Mouse (Mus musculus) forebrain, postnatal 0 days (tissue): ENCODE results near the gene Napsa. TPM values are rescaled to one million over a fixed set of nuclear protein-coding genes. Genes with fewer than 3 reads are reported as not detected.

Source experiments
- ATAC-seq: fragments of 200-750 bp; cut with Nextera tagmentation; 2 replicates; pipeline ENCODE4 v1.8.0; 2017; ENCODE audit warnings: mild to moderate bottlenecking, moderate library complexity
- DNase-seq: peaks from one replicate; pipeline ENCODE4 v3.0.0-alpha.2; 2015
- H3K27ac ChIP-seq: fragments of 300-500 bp; sonication (generic); 2 replicates; pipeline ENCODE4 v1.5.1; 2014; ENCODE audit warnings: low read depth, mild to moderate bottlenecking, antibody characterized with exemption, low read length, moderate library complexity, mixed read lengths
- H3K27me3 ChIP-seq: fragments of 300-500 bp; sonication (generic); 2 replicates; pipeline ENCODE4 v1.6.1; 2014; ENCODE audit warnings: mild to moderate bottlenecking, low read length, mixed read lengths; ENCODE audit not compliant: insufficient read depth
- H3K36me3 ChIP-seq: fragments of 300-500 bp; sonication (generic); 2 replicates; pipeline ENCODE4 v1.6.1; 2014; ENCODE audit warnings: mild to moderate bottlenecking, moderate library complexity; ENCODE audit not compliant: insufficient read depth
- H3K4me1 ChIP-seq: fragments of 300-500 bp; sonication (generic); 2 replicates; pipeline ENCODE4 v1.6.1; 2014; ENCODE audit warnings: antibody characterized with exemption; ENCODE audit not compliant: insufficient read depth
- H3K4me2 ChIP-seq: fragments of 300-500 bp; sonication (generic); 2 replicates; pipeline ENCODE4 v1.6.1; 2014; ENCODE audit warnings: low read depth, mild to moderate bottlenecking, moderate library complexity
- H3K4me3 ChIP-seq: fragments of 300-500 bp; sonication (generic); 2 replicates; pipeline ENCODE4 v1.5.1; 2014; ENCODE audit warnings: low read depth, low read length, mixed read lengths
- H3K9ac ChIP-seq: fragments of 300-500 bp; sonication (generic); 2 replicates; pipeline ENCODE4 v1.6.1; 2014; ENCODE audit warnings: mild to moderate bottlenecking
- H3K9me3 ChIP-seq: fragments of 300-500 bp; sonication (generic); 2 replicates; pipeline ENCODE4 v1.6.1; 2016; ENCODE audit warnings: low read length
- CTCF ChIP-seq: sonication (generic); IDR thresholded peaks from 2 replicates; pipeline ENCODE4 v1.5.1; 2016; ENCODE audit warnings: antibody characterized with exemption, control low read depth, low read depth
- WGBS: fragments of 180-500 bp; shearing (Covaris S2); extraction: QIAGEN DNeasy Blood & Tissue Kit; methylation state at CpG from one replicate; pipeline ENCODE4 v1.1.7; 2014; 5-methylcytosine and 5-hydroxymethylcytosine counted together
- polyA plus RNA-seq: library from polyadenylated mRNA; unstranded; fragments of >200 nt; fragmentation: Nextera tagmentation; extraction: Ambion mirVana; gene quantifications from 2 replicates; pipeline ENCODE4 v1.2.1, GENCODE M21; 2015
- total RNA-seq: library from RNA; depleted of rRNA; stranded (reverse); fragments of >200 nt; gene quantifications from 2 replicates; pipeline ENCODE4 v1.2.3, GENCODE M21; 2014

Napsa gene
- total and polyA plus RNA-seq, 2 experiments from 2014 or later: 0.24 to 0.71 TPM

- Histone ChIP-seq H3K4me1 (no peaks in the 10 kb centered on the region), H3K27ac (no peak overlapping the region), H3K36me3 (peaks cover 21% of the 10 kb centered on the region), H3K9ac (no peak overlapping the region), H3K9me3 (no peaks in the 10 kb centered on the region), H3K4me2 (no peak overlapping the region), H3K27me3 (no peaks in the 10 kb centered on the region), H3K4me3 (no peak overlapping the region)
- WGBS: 95% methylated on average over 11 of the region's 11 CpGs
- no peak for TF ChIP-seq CTCF
- no peak for DNase-seq
- no peak for ATAC-seq
Observed at GRCm38 (mm10) chr7:44542555-44542954, 29.6 kb upstream of the Napsa start.

GRCm38 (mm10) chr7:44543071-44543470, 29.1 kb upstream of the Napsa start:
- WGBS: 84% methylated on average over 12 of the region's 12 CpGs
- no peak for ATAC-seq
- TF ChIP-seq CTCF: no peak

GRCm38 (mm10) chr7:44546274-44546673, 25.9 kb upstream of the Napsa start:
- ATAC-seq (no peak), DNase-seq (no peak)
- Histone ChIP-seq H3K27me3 (no peaks in the 10 kb centered on the region), H3K9me3 (no peaks in the 10 kb centered on the region), H3K4me3 (no peak overlapping the region), H3K4me2 (no peak overlapping the region), H3K9ac (no peak overlapping the region), H3K27ac (no peak overlapping the region), H3K36me3 (peaks cover 26% of the 10 kb centered on the region), H3K4me1 (peaks cover 8% of the 10 kb centered on the region; the same call in 1 of the 2 replicates)
- no peak for TF ChIP-seq CTCF
- 99% methylated on average over 3 of the region's 3 CpGs for WGBS

More at GRCm38 (mm10) chr7:44543071-44543470, 29.1 kb upstream of the Napsa start:
- H3K27me3 ChIP-seq: no peaks in the 10 kb centered on the region
- H3K9ac ChIP-seq: no peak overlapping the region
- no peaks in the 10 kb centered on the region for H3K9me3 ChIP-seq
- no peak overlapping the region for H3K4me3 ChIP-seq
- peaks cover 5% of the 10 kb centered on the region; the same call in 1 of the 2 replicates for H3K4me1 ChIP-seq
- DNase-seq: no peak
- no peak overlapping the region for H3K27ac ChIP-seq
- peaks cover 21% of the 10 kb centered on the region for H3K36me3 ChIP-seq
- no peak overlapping the region for H3K4me2 ChIP-seq

GRCm38 (mm10) chr7:44547041-44547440, 25.1 kb upstream of the Napsa start:
- no peak overlapping the region for H3K4me2 ChIP-seq
- H3K27me3 ChIP-seq: no peaks in the 10 kb centered on the region
- H3K4me1 ChIP-seq: peaks cover 8% of the 10 kb centered on the region; the same call in 1 of the 2 replicates
- no peak for TF ChIP-seq CTCF
- DNase-seq: no peak
- 0 out of 2 replicates have a peak overlapping the region, but pooled peaks have one; percentile 18 for H3K9ac ChIP-seq
- no peak for ATAC-seq
- 97% methylated on average over 13 of the region's 13 CpGs for WGBS
- H3K36me3 ChIP-seq: peaks cover 31% of the 10 kb centered on the region
- H3K27ac ChIP-seq: no peak overlapping the region
- no peak overlapping the region for H3K4me3 ChIP-seq
- H3K9me3 ChIP-seq: no peaks in the 10 kb centered on the region

- TF ChIP-seq CTCF: no peak
- peak overlapping the region; percentile 55 for H3K4me3 ChIP-seq
- peaks cover 8% of the 10 kb centered on the region; the same call in 1 of the 2 replicates for H3K4me1 ChIP-seq
- H3K9me3 ChIP-seq: no peaks in the 10 kb centered on the region
- H3K9ac ChIP-seq: peak overlapping the region; percentile 18; the same call in 1 of the 2 replicates
- WGBS: 28% methylated on average over 5 of the region's 5 CpGs
- ATAC-seq (no peak), DNase-seq (no peak)
- H3K27me3 ChIP-seq: no peaks in the 10 kb centered on the region
- peak overlapping the region; percentile 98 for H3K4me2 ChIP-seq
- H3K27ac ChIP-seq: no peak overlapping the region
- H3K36me3 ChIP-seq: peaks cover 26% of the 10 kb centered on the region
Observed at GRCm38 (mm10) chr7:44547725-44548124, 24.5 kb upstream of the Napsa start.

- ATAC-seq (peak; percentile 95), DNase-seq (peak; percentile 99)
- H3K4me1 ChIP-seq: peaks cover 8% of the 10 kb centered on the region; the same call in 1 of the 2 replicates
- no peaks in the 10 kb centered on the region for H3K9me3 ChIP-seq
- H3K27ac ChIP-seq: 0 out of 2 replicates have a peak within 1 kb of the TSS, but pooled peaks have one; percentile 43
- peak within 1 kb of the TSS; percentile 98 for H3K4me2 ChIP-seq
- peaks cover 26% of the 10 kb centered on the region for H3K36me3 ChIP-seq
- peak within 1 kb of the TSS; percentile 50 for H3K9ac ChIP-seq
- TF ChIP-seq CTCF: peak; percentile 90
- under 1% methylated on average over 43 of the region's 43 CpGs for WGBS
- peak within 1 kb of the TSS; percentile 55 for H3K4me3 ChIP-seq
- H3K27me3 ChIP-seq: no peaks in the 10 kb centered on the region
Observed at GRCm38 (mm10) chr7:44548497-44549087, 23.6 kb upstream of the Napsa start, which contains the start of gene Pold1. Gene Pold1, minus strand, starts transcription at chr7:44548849.

- no peak overlapping the region for H3K27ac ChIP-seq
- WGBS: 95% methylated on average over 23 of the region's 23 CpGs
- H3K4me3 ChIP-seq: no peak overlapping the region
- H3K27me3 ChIP-seq: no peaks in the 10 kb centered on the region
- no peak for DNase-seq
- H3K36me3 ChIP-seq: peaks cover 26% of the 10 kb centered on the region
- no peak for TF ChIP-seq CTCF
- no peak overlapping the region for H3K4me2 ChIP-seq
- peaks cover 8% of the 10 kb centered on the region; the same call in 1 of the 2 replicates for H3K4me1 ChIP-seq
- H3K9ac ChIP-seq: no peak overlapping the region
- H3K9me3 ChIP-seq: no peaks in the 10 kb centered on the region
- ATAC-seq: no peak
Observed at GRCm38 (mm10) chr7:44549621-44550408, 22.4 kb upstream of the Napsa start.
